Mouse (Mus musculus): Measurements from ENCODE around the gene Npr3. TPM values are rescaled to one million over a fixed set of nuclear protein-coding genes. Genes with fewer than 3 reads are reported as not detected.
"Not testable (repeated sequence)": the region's sequence is repeated elsewhere in the genome, so short reads cannot be mapped to it uniquely, and the experiment has no call there.

Npr3 gene
- polyA plus RNA-seq, 1 experiment from 2014 or later: 1.4 TPM

- not testable (repeated sequence) for H3K27me3 ChIP-seq (ENCODE audit: control insufficient read depth, insufficient read depth, low read length); H3K36me3 ChIP-seq (ENCODE audit: control insufficient read depth, insufficient read depth, low read length); H3K27ac ChIP-seq (ENCODE audit: low read depth, low read length); H3K4me1 ChIP-seq (ENCODE audit: control insufficient read depth, insufficient read depth, low read length); H3K4me3 ChIP-seq (ENCODE audit: low read depth, low read length); ATAC-seq (ENCODE audit: low read depth); H3K4me2 ChIP-seq (ENCODE audit: low read depth, low read length); H3K9me3 ChIP-seq (ENCODE audit: control insufficient read depth, low read length); H3K9ac ChIP-seq (replicated peaks; ENCODE audit: low read depth, low read length)
- 57% methylated on average over 6 of the region's 6 CpGs for WGBS
Measured at GRCm38 (mm10) chr15:11822347-11822746, 84.7 kb downstream of the Npr3 start.

GRCm38 (mm10) chr15:11815551-11815950, 91.5 kb downstream of the Npr3 start:
- Histone ChIP-seq H3K4me3 (ENCODE audit: low read depth, low read length) (no peak overlapping the region), H3K27me3 (ENCODE audit: control insufficient read depth, insufficient read depth, low read length) (no peaks in the 10 kb centered on the region), H3K4me2 (ENCODE audit: low read depth, low read length) (no peak overlapping the region), H3K9ac (replicated peaks; ENCODE audit: low read depth, low read length) (no peak overlapping the region), H3K4me1 (ENCODE audit: control insufficient read depth, insufficient read depth, low read length) (no peaks in the 10 kb centered on the region), H3K9me3 (ENCODE audit: control insufficient read depth, low read length) (no peaks in the 10 kb centered on the region), H3K36me3 (ENCODE audit: control insufficient read depth, insufficient read depth, low read length) (no peaks in the 10 kb centered on the region), H3K27ac (ENCODE audit: low read depth, low read length) (no peak overlapping the region)
- ATAC-seq (ENCODE audit: low read depth): no peak
- 84% methylated on average over 4 of the region's 4 CpGs for WGBS

- Histone ChIP-seq H3K4me2 (ENCODE audit: low read depth, low read length) (no peak overlapping the region), H3K9me3 (ENCODE audit: control insufficient read depth, low read length) (no peaks in the 10 kb centered on the region)
Measured at GRCm38 (mm10) chr15:11803576-11803975, 103.5 kb downstream of the Npr3 start.

GRCm38 (mm10) chr15:11801863-11802722, 105.0 kb downstream of the Npr3 start:
- no peak overlapping the region for H3K9ac ChIP-seq (replicated peaks; ENCODE audit: low read depth, low read length)
- peak; percentile 81; the same call in 1 of the 2 replicates for ATAC-seq (ENCODE audit: low read depth)
- peaks cover 5% of the 10 kb centered on the region; the same call in 1 of the 2 replicates for H3K4me1 ChIP-seq (ENCODE audit: control insufficient read depth, insufficient read depth, low read length)

More at GRCm38 (mm10) chr15:11803576-11803975, 103.5 kb downstream of the Npr3 start:
- Histone ChIP-seq H3K36me3 (ENCODE audit: control insufficient read depth, insufficient read depth, low read length) (no peaks in the 10 kb centered on the region), H3K27me3 (ENCODE audit: control insufficient read depth, insufficient read depth, low read length) (no peaks in the 10 kb centered on the region), H3K9ac (replicated peaks; ENCODE audit: low read depth, low read length) (no peak overlapping the region), H3K4me3 (ENCODE audit: low read depth, low read length) (no peak overlapping the region), H3K27ac (ENCODE audit: low read depth, low read length) (no peak overlapping the region), H3K4me1 (ENCODE audit: control insufficient read depth, insufficient read depth, low read length) (peaks cover 5% of the 10 kb centered on the region; the same call in 1 of the 2 replicates)
- 0 out of 2 replicates have a peak, but pooled peaks have one; percentile 17 for ATAC-seq (ENCODE audit: low read depth)
- WGBS: 19% methylated on average over 4 of the region's 4 CpGs

GRCm38 (mm10) chr15:11794632-11795031, 112.5 kb downstream of the Npr3 start:
- H3K4me2 ChIP-seq (ENCODE audit: low read depth, low read length): no peak overlapping the region
- no peak overlapping the region for H3K4me3 ChIP-seq (ENCODE audit: low read depth, low read length)
- H3K27me3 ChIP-seq (ENCODE audit: control insufficient read depth, insufficient read depth, low read length): no peaks in the 10 kb centered on the region
- no peaks in the 10 kb centered on the region for H3K4me1 ChIP-seq (ENCODE audit: control insufficient read depth, insufficient read depth, low read length)
- H3K9me3 ChIP-seq (ENCODE audit: control insufficient read depth, low read length): no peaks in the 10 kb centered on the region
- no peak overlapping the region for H3K27ac ChIP-seq (ENCODE audit: low read depth, low read length)
- ATAC-seq (ENCODE audit: low read depth): no peak
- H3K9ac ChIP-seq (replicated peaks; ENCODE audit: low read depth, low read length): no peak overlapping the region
- WGBS: 30% methylated on average over 2 of the region's 2 CpGs
- no peaks in the 10 kb centered on the region for H3K36me3 ChIP-seq (ENCODE audit: control insufficient read depth, insufficient read depth, low read length)

More at GRCm38 (mm10) chr15:11801863-11802722, 105.0 kb downstream of the Npr3 start:
- H3K36me3 ChIP-seq (ENCODE audit: control insufficient read depth, insufficient read depth, low read length): no peaks in the 10 kb centered on the region
- no peak overlapping the region for H3K4me3 ChIP-seq (ENCODE audit: low read depth, low read length)
- H3K27me3 ChIP-seq (ENCODE audit: control insufficient read depth, insufficient read depth, low read length): no peaks in the 10 kb centered on the region
- H3K4me2 ChIP-seq (ENCODE audit: low read depth, low read length): no peak overlapping the region
- H3K9me3 ChIP-seq (ENCODE audit: control insufficient read depth, low read length): no peaks in the 10 kb centered on the region
- 60% methylated on average over 13 of the region's 13 CpGs for WGBS
- no peak overlapping the region for H3K27ac ChIP-seq (ENCODE audit: low read depth, low read length)

Other genes starting within 250 kb of the Npr3 start
- gene Sub1, start 89.7 kb upstream of the Npr3 start, polyA plus RNA-seq (2014; fragmentation: Nextera tagmentation; extraction: Ambion mirVana): 564 and 581 TPM in 2 replicates
- gene Zfr, start 210.5 kb upstream of the Npr3 start, polyA plus RNA-seq (2014; fragmentation: Nextera tagmentation; extraction: Ambion mirVana): 211 and 266 TPM in 2 replicates